In genomic region chr16:30386911-30387439, GRCm38 (mm10) we compare ENCODE assay signal across 8 mouse cellular contexts. TPM values are rescaled to one million over a fixed set of nuclear protein-coding genes. Genes with fewer than 3 reads are reported as not detected.
DNase-seq lines count a peak whose midpoint lies in the region; ATAC-seq and TF ChIP-seq lines count a peak whose summit lies in the region.

No protein-coding gene starts in this region.

- no peak for DNase-seq in heart, postnatal 4 days
- DNase-seq in left cerebral cortex, postnatal 10 days (ENCODE audit: extremely low spot score in 1 of 2, low spot score in 2 of 2), result no peak
- no peak for DNase-seq in adrenal gland, postnatal 10 days

- no peak for TF ChIP-seq POLR2A in bone marrow macrophage, adult 2 months (IDR thresholded peaks at IDR 0.05; ENCODE audit: borderline replicate concordance, low read depth, low read length)

- H3K4me1 ChIP-seq in heart, embryonic 11.5 days (ENCODE audit: control insufficient read depth, insufficient read depth, low read length), result peaks cover 10% of the 10 kb centered on the region
- H3K4me1 ChIP-seq in bone marrow macrophage, adult 2 months (ENCODE audit: control insufficient read depth, insufficient read depth, low read length), result peaks cover 20% of the 10 kb centered on the region
- H3K4me1 ChIP-seq in hindbrain, embryonic 16.5 days (ENCODE audit: control insufficient read depth, insufficient read depth, low read depth, low read length), result peaks cover 14% of the 10 kb centered on the region
- H3K4me1 ChIP-seq in midbrain, embryonic 16.5 days (ENCODE audit: control insufficient read depth, insufficient read depth, low read length), result peaks cover 17% of the 10 kb centered on the region

- TF ChIP-seq CTCF in bone marrow macrophage, adult 2 months (IDR thresholded peaks at IDR 0.05; ENCODE audit: low read depth, low read length), result no peak

- peak overlapping the region; percentile 93 for H3K4me3 ChIP-seq in heart, embryonic 11.5 days (ENCODE audit: low read depth, low read length)
- H3K4me3 ChIP-seq in bone marrow macrophage, adult 2 months (ENCODE audit: insufficient read depth, low read length), result peak overlapping the region; percentile 25; the same call in 1 of the 2 replicates
- H3K4me3 ChIP-seq in hindbrain, embryonic 16.5 days (ENCODE audit: low read length), result peak overlapping the region; percentile 95
- peak overlapping the region; percentile 97 for H3K4me3 ChIP-seq in midbrain, embryonic 16.5 days (ENCODE audit: low read depth, low read length)

- H3K36me3 ChIP-seq in heart, embryonic 11.5 days (ENCODE audit: control insufficient read depth, insufficient read depth, low read length), result peaks cover 7% of the 10 kb centered on the region
- peaks cover 4% of the 10 kb centered on the region; the same call in 1 of the 2 replicates for H3K36me3 ChIP-seq in hindbrain, embryonic 16.5 days (ENCODE audit: control insufficient read depth, insufficient read depth, low read length)
- H3K36me3 ChIP-seq in midbrain, embryonic 16.5 days (ENCODE audit: control insufficient read depth, insufficient read depth, low read length), result peaks cover 5% of the 10 kb centered on the region; the same call in 1 of the 2 replicates

- H3K9ac ChIP-seq in heart, embryonic 11.5 days (ENCODE audit: low read depth, low read length), result no peak overlapping the region
- no peak overlapping the region; the same call in 1 of the 2 replicates for H3K9ac ChIP-seq in hindbrain, embryonic 16.5 days (ENCODE audit: low read depth, low read length)
- H3K9ac ChIP-seq in midbrain, embryonic 16.5 days (ENCODE audit: low read depth, low read length), result no peak overlapping the region; the same call in 1 of the 2 replicates

- WGBS in heart, embryonic 11.5 days (ENCODE audit: insufficient replicate concordance), result 75% methylated on average over 8 of the region's 8 CpGs
- WGBS in hindbrain, embryonic 16.5 days, result 74% methylated on average over 8 of the region's 8 CpGs
- 77% methylated on average over 8 of the region's 8 CpGs for WGBS in midbrain, embryonic 16.5 days

- no peaks in the 10 kb centered on the region for H3K9me3 ChIP-seq in heart, embryonic 11.5 days (replicated peaks; ENCODE audit: control insufficient read depth, low read length)
- H3K9me3 ChIP-seq in hindbrain, embryonic 16.5 days (ENCODE audit: control insufficient read depth, low read length), result no peaks in the 10 kb centered on the region
- H3K9me3 ChIP-seq in midbrain, embryonic 16.5 days (replicated peaks; ENCODE audit: control insufficient read depth, low read length, poor library complexity, severe bottlenecking), result no peaks in the 10 kb centered on the region

- H3K4me2 ChIP-seq in heart, embryonic 11.5 days, result peak overlapping the region; percentile 95
- peak overlapping the region; percentile 85 for H3K4me2 ChIP-seq in hindbrain, embryonic 16.5 days (ENCODE audit: low read length)
- peak overlapping the region; percentile 93 for H3K4me2 ChIP-seq in midbrain, embryonic 16.5 days (ENCODE audit: low read length)

- intact Hi-C loops in left cerebral cortex, postnatal 10 days (cut with DNase I), result loop anchor here (5.0 kb wide), 1 partner anchor 125 kb away; no protein-coding TSS in a partner anchor

- H3K27me3 ChIP-seq in heart, embryonic 11.5 days (ENCODE audit: control insufficient read depth, insufficient read depth, low read length), result no peaks in the 10 kb centered on the region
- H3K27me3 ChIP-seq in hindbrain, embryonic 16.5 days (replicated peaks; ENCODE audit: control insufficient read depth, insufficient read depth, low read length), result no peaks in the 10 kb centered on the region
- H3K27me3 ChIP-seq in midbrain, embryonic 16.5 days (ENCODE audit: control insufficient read depth, insufficient read depth, low read depth, low read length), result no peaks in the 10 kb centered on the region

- no peak for ATAC-seq in heart, embryonic 11.5 days (replicated peaks; ENCODE audit: insufficient number of reproducible peaks, low FRiP score, low TSS enrichment)
- no peak for ATAC-seq in hindbrain, embryonic 16.5 days
- ATAC-seq in midbrain, embryonic 16.5 days, result no peak
- no peak for ATAC-seq in megakaryocyte progenitor cell, adult 5-6 weeks (replicated peaks; ENCODE audit: poor library complexity)

- no peak overlapping the region for H3K27ac ChIP-seq in heart, embryonic 11.5 days (ENCODE audit: low read depth, low read length)
- no peak overlapping the region for H3K27ac ChIP-seq in bone marrow macrophage, adult 2 months (ENCODE audit: insufficient read depth, low read depth, low read length)
- no peak overlapping the region for H3K27ac ChIP-seq in hindbrain, embryonic 16.5 days (ENCODE audit: low read depth, low read length)
- no peak overlapping the region for H3K27ac ChIP-seq in midbrain, embryonic 16.5 days (ENCODE audit: low read length)

RNA-seq across cellular contexts. Expression of gene Atp13a3, which starts 18.8 kb away (rescaled TPM):
- 14.3 TPM in 2 replicates for polyA plus RNA-seq in heart, embryonic 11.5 days (2014; fragmentation: Nextera tagmentation; extraction: Ambion mirVana)
- 10 to 100 TPM; 71.0 to 78.3 TPM for total RNA-seq in heart, postnatal 4 days (2021)
- polyA plus RNA-seq in bone marrow macrophage, adult 2 months (2012; ENCODE audit: insufficient read depth, insufficient read length, missing spikeins), result 39.1 and 46.6 TPM in 2 replicates
- 5.7 and 6.9 TPM in 2 replicates for polyA plus RNA-seq in hindbrain, embryonic 16.5 days (2015; fragmentation: Nextera tagmentation; extraction: Ambion mirVana)
- polyA plus RNA-seq in midbrain, embryonic 16.5 days (2015; fragmentation: Nextera tagmentation; extraction: Ambion mirVana), result 7.5 and 8.3 TPM in 2 replicates
- 10 to 100 TPM; 62.6 to 77.3 TPM for total RNA-seq in left cerebral cortex, postnatal 10 days (2021)
- 121 and 143 TPM in 2 replicates for total RNA-seq in megakaryocyte progenitor cell, adult 5-6 weeks (2015)
- total RNA-seq in megakaryocyte progenitor cell, adult 5-6 weeks (2017), result 70.9 and 100 TPM in 2 replicates
- 10 to 100 TPM; 85.2 to 92.0 TPM for total RNA-seq in adrenal gland, postnatal 10 days (2021)

Comparison
In these comparisons a context has a peak if more than half of its experiments do, and no peak if none do; other contexts are left out.
1. H3K4me3 ChIP-seq: peak in every context shown above with its lines; median percentile 97 in midbrain, embryonic 16.5 days; 95 in hindbrain, embryonic 16.5 days; 93 in heart, embryonic 11.5 days; 25 in bone marrow macrophage, adult 2 months.